Mouse (Mus musculus): ENCODE data around the gene Ssbp3.

DNA sequence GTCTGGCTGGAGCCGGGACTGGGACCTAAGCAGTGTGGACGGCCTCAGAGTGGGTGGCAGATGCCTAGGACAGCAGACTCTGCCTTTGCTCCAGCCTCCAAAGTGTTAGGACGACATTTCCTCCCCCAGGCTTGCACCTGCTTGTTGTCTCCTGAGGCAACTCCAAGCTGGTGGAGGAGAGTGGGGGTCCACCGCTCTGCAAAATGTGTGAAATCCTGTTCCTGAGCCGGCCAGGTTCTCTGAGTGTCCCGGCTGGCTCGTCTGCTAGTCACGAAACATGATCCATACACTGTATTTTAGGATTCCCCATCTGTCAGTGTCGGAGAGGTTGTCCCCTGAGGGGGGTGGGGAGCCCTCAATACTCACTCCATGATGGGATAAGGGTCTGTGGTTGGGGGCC lies 53.9 kb downstream of the Ssbp3 start:
- TF ChIP-seq POLR2A (IDR thresholded peaks at IDR 0.05; ENCODE audit: borderline replicate concordance, extremely low read depth, insufficient read depth, insufficient read length, poor library complexity, severe bottlenecking) (no peak), CTCF (IDR thresholded peaks at IDR 0.05; ENCODE audit: borderline replicate concordance, extremely low read depth, insufficient read depth, insufficient read length) (no peak)

All from brain, embryonic 14.5 days (tissue).